Mouse (Mus musculus) cerebellum, postnatal 10 days (tissue): ENCODE data around the gene 3110040M04Rik.

ENCODE experiments used
- DNase-seq, 2 experiments: peaks; one replicate each; pipeline ENCODE4 v3.0.0; 2021; ENCODE audit warnings: mixed read lengths in 2 of 2

The 3110040M04Rik gene

GRCm38 (mm10) chr1:151236141-151236930, 32.4 kb downstream of the 3110040M04Rik start:
- DNase-seq: peak in 1 of 2 experiments; percentile 8

DNA sequence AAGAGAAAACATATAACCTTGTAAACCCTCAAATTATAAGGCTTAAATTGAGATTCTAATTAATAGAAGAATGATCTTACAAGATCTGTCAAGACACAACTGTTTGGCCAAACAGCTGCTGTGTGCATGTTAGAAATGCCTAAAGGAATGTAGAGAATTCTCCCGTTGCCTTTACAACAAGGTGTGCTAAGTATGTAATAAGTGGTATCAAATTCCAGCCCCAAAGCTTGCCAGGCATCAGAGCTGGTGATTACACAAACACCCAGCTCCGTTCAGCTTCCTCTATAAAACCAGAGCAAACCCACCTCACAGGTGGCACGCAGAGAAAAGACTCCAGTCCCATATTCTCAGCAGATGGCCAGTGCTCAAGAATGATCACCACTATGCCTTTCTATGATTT, 33.9 kb downstream of the 3110040M04Rik start:
- DNase-seq: no peak

- DNase-seq: no peak
These were observed 39.4 kb downstream of the 3110040M04Rik start for GRCm38 (mm10) chr1:151243332-151243731.

DNA sequence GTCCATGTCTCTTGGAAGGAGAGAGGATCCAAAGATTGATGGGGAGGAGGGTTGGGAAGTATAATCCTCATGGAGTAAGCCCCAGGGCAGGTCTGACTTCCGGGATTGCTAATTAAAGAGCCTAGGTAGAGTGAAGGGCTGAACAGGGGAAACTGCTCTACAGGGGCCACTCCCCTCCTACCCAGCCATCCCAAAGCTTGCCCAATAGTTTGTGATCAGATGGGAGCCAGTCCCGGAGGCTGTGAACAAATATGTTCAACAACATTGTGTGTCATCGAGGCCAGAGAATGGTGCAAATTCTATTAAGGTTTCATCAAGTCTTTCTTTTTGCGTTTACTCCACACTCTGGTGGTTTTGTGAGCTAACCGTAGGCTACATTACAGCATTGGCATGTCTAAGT, 40.1 kb downstream of the 3110040M04Rik start:
- no peak for DNase-seq

GRCm38 (mm10) chr1:151244761-151245160, 40.8 kb downstream of the 3110040M04Rik start:
- DNase-seq: no peak

- no peak for DNase-seq
These were observed 41.2 kb downstream of the 3110040M04Rik start for GRCm38 (mm10) chr1:151245165-151245564.

DNA sequence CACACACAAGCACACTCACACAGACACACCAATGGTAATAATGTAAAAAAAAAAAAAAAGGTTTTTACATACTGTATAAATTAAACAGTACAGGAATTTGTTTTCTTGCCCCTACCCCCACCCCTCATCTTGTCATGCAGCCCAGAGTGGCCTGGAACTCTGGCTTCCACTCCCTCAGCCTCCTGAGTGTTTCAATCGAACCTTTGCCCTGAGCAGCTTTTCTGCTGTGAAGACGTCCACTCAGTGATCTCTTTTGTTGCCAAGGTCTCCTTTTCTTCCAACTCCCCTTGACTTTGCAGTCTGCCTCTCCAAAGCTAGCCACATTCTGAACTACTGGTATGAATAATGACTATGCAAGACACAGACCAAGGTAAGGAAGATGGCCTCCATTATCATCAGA, 41.9 kb downstream of the 3110040M04Rik start:
- DNase-seq: no peak

GRCm38 (mm10) chr1:151250109-151250508, 46.2 kb downstream of the 3110040M04Rik start:
- no peak for DNase-seq

- peak; percentile 16 to 42 for DNase-seq
These were observed 46.7 kb downstream of the 3110040M04Rik start for GRCm38 (mm10) chr1:151250529-151251193.

DNA sequence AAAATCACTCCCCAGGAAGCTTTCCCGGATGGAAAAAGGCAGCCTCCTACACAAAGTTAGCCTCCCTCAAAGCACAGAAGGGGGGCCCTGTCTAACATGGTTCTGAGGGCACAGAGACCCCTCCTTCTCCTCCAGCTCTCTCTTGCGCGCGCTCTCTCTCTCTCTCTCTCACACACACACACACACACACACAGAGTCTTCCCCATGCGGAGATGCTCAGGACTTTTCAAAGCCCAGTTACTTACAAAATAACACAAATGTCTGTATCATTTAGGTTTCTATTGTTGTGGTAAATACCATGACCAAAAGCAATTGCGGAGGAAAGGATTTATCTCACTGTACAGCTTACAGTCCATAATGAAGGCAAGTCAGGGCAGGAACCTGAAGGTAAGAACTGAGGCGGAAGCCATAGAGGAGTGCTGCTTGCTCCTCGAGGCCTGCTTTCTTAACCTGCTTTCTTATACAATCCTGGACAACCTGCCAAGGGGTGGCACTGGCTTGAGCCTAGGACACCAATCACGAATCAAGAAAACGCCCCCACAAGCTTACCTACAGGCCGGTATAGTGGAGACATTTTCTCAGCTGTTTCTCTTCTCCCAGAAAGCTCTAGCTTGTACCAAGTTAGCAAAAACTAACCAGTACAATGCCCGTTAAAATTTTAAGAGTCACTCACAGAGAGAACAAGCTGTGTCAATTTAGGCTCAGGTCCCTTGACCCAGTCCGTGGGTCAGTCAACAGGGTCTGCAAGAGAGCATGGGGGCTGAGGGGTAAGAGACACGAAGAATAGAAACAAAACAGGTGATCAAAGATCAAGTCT, 47.5 kb downstream of the 3110040M04Rik start:
- peak in 1 of 2 experiments; percentile 3 for DNase-seq
